Mouse (Mus musculus): ENCODE data around the gene Rnf207.
A peak's percentile ranks its signal among the peaks of the same experiment; 100 is the strongest.

Rnf207 gene

DNA sequence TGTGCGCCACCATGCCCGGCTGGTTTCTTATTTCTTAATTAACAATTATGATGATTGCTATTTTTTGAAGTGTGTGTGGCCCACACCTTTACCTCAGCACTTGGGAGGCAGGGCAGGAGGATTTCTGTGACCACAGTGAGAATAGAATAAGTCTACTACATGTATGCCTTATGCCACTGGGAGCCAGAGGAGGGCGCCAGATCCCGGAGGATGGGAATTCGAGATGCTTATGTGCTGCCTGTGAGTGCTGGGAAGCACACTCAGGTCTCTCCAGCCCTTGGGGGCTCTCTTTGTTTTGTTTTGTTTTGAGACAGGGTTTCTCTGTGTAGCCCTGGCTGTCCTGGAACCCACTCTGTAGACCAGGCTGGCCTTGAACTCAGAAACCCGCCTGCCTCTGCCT, 9.9 kb upstream of the Rnf207 start:
- DNase-seq (ENCODE audit: low spot score) = peak; percentile 65

DNA sequence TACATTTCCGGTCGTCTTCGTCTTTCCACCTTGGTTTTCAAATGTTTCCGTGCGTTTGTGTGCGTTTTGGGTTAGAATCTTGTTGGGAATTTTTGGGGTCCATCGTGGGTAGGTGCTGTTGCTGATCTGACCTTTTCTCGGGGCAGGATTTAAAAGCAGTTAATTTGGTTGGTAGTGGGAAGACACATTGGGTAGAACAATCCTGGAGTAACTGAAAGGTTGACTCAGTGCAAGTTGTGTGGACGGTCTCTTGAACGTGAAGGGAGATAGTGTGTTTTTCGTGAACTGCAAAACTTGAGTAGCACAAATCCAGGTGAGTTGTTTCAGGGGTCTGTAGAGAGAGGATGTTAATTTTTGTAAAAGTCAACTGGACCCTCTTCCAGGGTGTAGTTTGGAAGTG, 7.8 kb upstream of the Rnf207 start:
- DNase-seq (ENCODE audit: low spot score) = no peak

DNA sequence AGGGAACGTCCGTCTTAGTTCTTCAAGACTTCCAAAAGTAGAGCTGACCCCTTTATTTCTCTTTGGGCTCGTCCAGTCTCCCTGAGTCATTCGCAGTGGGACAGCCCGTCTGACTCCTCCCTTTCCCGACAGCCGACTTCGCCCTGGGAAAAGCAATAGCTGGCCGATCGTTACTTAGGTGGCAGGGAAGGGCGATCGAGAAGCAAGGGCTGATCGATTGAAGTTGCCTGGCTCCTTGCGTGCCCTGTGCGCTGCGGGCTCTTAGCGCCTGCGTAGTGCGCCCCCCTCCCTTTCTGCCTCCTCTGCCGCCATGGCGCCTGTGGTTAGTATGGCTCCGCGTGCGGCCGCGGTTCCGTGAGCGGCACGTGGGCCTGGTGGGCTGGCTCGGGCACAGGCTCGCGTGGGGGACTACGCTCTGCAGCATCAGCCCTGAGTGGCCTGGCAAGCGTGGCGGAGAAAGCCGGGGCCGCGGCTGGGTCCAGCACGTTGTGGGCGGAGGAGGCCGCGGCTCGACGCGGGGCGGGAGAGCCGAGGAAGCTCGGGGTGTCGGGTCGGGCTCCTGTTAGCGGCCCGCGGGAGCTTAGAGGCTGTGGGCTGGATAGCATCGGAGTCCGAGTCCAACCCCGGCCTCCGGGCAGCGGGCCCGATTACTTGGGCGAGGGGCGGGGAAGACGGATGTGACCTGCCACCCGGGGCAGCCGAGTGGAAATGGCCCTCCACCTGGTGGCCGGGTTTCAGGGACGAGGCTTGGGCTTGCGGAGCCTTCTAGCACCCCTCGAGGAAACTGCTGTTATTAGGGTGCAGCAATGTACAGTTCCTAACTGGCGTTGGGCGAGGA, 7.0 kb upstream of the Rnf207 start, which contains the start of gene Rpl22:
TSS of gene Rpl22 (plus strand) at position 169 of the 838 bp plus-strand sequence.
- DNase-seq (ENCODE audit: low spot score) = peak; percentile 99

DNA sequence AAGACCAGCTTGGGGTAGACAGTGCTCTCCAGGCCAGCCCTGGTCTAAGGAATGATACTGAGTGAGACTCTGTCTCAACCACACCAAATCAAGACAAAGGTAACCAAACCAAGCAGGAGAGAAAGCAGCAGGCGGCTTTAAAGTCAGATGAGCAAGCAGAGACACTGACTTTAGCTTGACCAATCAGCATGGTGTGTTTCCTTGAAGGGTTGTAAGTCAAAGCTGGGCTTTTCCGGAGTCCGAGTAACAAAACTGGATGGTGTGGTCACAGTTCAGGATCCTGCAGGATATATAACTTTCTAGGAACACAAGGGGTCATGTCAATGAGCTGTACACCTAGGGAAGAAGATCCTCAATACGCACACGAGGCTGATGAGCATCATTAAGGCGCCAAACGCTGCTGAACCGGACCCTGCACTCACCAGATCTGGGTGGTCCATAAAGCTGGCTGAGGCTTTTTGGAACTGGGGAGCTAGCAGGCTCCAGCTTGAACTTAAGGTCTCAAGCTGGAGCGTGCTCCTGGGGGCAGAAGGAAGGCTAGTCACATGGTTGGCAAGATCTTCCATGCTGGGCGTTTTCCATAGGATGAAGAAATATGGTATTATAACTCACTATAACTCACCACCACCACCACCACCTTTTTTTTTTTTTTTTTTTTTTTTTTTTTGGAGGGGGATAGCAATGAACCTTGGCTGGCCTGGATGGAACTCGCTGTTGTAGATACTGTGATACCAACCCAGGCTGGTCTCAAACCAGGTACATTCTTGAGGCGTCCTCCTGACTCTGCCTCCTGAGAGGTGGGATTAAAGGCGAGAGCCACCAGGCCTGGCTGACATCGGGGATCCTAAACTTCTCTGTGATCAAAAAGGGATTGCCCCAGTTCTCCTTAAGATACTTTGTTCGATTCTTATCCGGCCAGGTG, 6.1 kb upstream of the Rnf207 start:
- no peak for DNase-seq (ENCODE audit: low spot score)

DNA sequence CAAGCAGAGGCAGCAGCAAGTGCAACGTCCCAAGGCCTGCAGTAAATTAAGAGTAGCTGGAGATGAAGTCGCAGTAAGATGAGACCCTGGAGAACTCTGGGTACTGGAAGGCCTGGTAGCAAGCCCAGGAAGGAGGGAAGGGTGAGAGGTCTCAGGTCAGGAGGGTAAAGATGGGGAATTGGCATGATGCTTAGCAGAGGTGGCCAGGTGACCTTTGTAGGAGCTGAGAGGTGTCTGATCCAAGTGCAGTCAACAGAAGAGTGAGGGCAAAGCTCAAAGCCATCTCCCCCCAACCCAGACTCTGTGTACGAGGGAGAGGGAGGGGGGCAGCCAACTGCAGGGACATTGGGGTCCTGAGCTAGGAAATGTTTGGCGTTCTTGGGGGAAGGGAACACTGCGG, 2.7 kb upstream of the Rnf207 start:
- DNase-seq (ENCODE audit: low spot score) = no peak

DNA sequence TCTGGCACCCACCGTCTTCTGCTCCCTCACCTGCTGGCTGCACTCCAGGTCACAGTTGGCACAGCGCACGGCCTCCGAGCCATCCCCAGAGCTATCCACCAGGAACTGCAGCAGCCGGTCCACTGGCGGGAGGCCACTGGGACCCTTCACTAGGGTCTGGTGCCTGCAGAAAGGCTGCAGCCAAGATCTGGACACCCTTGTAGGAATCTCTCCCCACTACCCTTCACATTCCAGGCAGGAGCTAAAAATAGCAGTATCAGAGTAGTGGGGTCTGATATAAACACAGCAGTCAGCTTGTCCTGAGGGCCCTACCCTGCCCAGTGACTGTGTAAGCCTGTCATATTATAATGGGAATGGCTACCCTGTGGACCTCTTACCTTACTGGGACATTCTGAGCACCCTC, 1.2 kb downstream of the Rnf207 start:
- DNase-seq (ENCODE audit: low spot score) = no peak

DNA sequence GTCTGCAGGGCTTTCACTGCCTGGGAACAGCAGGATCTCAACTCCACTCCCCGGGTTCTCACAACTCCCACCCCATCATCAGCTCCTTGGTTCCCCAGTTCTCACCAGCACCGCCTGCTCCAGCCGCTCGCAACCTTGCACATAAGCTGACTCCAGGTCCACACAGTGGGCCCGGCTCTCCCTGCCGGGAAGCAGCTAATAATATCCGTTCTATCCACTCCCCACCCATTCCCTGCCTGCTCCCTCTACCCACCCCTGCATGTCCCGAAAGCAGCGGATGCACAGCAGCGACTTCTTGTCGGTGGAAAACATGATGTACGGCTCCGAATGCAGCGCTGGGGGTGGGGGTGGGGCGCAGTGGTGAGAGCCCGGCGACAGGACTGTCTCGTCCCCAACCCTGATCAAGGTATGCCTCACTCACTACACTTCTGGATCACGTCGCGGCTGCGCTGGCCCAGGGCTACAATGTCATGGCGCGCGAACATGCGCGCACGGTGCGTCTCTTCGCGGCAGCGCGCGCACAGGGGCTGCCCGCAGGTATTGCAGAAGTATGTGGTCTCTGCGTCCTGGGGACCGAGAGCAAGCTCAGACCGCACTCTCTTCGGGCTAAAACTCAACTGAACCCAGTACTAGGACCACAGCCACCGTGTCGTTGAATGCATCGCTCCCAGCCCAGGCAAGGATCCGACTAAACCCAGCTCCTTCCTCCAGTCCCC, 3.1 kb downstream of the Rnf207 start:
- DNase-seq (ENCODE audit: low spot score) = no peak

DNA sequence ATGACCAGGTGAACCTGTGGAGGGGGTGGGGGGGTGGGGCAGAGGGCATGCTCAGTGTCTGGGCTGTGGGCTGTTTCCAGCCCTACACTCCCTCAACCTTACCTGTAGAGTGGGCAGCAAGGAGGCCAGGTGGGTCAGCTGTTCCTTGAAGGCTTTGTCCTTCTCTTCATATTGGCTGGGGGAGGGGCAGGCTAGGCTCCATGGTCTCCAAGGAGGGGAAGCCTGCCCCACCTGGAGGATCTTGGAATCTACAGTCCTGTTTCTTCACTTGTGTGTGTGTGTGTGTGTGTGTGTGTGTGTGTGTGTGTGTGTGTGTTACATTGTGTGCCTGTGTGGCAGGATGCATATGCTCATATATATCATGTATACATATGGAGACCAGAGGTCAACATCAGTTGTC, 4.9 kb downstream of the Rnf207 start:
- DNase-seq (ENCODE audit: low spot score) = peak; percentile 55

DNA sequence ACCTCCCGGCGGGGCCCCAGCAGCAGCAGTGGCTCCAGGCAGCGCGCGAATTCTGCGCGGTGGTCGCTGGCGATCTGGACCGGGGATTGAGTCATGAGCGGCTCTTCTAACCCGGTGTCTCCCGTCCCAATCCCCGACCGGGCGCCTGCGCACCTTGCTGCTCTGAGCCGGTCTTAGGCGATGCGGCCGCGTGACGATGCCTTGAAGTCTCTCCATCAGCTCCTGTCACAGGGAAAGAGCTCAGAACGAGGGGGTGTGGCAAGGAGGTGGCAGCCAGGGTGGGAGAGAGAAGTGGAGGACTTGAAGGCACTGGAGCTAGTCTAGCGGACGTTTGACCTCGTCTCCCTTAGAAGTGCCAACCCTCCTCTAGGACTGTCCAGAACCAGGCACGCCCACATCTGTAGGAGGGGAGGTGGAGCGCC, 5.6 kb downstream of the Rnf207 start:
- DNase-seq (ENCODE audit: low spot score) = peak; percentile 64

DNA sequence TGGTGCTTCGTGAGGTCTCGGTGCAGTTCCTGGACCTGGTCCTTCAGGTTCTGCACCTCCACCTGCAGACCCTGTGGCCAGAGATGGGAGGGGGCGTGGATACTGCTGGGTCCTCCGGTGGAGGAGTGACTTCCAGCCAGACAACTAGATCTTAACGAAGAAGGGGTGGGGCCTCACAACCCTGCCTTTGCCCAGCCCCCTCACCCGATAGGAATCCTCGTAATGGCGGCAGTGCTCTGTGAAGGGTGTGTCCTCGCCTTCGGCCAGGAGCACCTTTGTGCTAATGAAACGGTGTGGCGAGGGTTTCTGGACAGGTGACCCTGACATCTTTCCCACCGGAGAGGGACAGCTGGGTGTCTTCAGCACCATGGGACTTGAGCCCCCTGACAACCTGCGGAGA, 6.6 kb downstream of the Rnf207 start:
- peak; percentile 45 for DNase-seq (ENCODE audit: low spot score)

DNA sequence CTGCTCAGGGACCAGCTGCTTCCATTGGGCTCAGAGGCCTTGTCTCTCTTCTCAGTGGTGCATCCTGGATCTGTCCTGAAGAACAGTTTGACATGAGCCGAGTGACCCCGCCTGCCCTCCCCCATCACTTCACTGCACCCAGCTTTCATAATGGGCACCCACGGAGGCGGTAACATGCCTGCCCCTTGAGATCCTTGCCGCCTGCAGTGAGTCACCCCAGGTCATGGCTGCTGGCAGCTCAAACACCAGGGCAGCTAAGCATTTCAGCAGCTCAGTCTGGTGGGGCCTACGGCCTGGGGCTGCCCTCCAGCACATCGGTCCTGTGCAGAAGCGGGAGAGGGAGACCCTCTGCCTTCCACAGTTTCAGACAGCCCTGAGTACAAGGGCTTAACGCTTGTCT, 11.3 kb downstream of the Rnf207 start:
- no peak for DNase-seq (ENCODE audit: low spot score)

DNA sequence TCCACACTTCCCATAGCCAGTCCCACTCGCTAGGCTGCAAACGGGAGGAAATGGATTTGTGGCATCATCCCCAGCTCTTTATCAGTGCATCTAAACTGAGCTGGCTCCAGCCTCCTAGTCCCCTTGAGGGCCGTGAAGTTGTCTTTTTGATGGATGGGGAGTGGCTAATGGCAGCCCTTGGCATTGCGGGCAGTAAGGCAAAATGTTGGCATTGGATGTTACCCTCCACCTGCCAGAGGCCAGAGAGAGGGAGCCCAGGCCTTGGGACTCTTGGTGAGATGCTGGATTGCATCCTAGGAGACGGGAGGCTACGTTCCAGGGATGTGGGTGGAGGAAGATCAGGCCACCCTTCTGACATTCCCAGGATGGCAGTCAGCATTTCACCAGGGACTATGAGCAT, 12.8 kb downstream of the Rnf207 start:
- DNase-seq (ENCODE audit: low spot score) = no peak

DNA sequence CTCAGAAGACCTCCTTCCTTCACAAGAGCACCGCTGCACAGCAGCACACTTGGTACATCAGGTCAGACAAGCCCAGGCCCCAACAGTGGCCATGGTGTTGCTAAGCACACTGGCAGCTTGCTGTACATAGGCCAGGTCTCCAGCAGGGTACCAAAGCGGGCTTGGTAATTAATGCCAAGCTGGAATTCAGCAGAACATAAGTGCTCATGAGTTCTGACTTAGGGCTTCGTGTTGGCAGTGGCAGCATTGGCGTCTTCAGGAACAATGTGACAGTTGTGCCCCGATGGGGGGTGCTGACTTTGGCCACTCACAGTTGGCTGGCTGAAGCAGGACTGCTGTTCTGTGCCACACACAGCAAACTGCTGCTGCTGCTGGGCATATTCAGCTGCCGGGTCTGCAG, 14.1 kb downstream of the Rnf207 start:
- DNase-seq (ENCODE audit: low spot score) = no peak

DNA sequence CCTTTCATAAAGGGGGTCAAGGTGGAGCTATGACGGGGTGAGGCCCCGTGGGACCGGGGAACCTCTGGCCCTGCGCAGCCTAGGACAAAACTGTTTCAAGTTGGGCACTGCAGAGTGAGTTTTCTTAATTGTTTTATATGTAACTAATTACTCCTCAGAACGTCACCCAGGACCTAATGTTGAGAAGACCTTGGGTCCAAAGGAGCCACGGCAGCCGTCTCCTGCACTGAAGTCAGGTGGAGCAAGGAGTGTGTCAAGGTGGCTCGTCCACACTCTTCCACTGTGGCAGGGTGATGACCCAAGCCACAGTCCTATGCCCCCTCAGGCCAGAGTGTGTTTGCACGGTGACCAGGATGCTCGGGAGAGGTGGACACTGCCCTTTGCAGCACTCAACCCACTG, 15.6 kb downstream of the Rnf207 start:
- no peak for DNase-seq (ENCODE audit: low spot score)

DNA sequence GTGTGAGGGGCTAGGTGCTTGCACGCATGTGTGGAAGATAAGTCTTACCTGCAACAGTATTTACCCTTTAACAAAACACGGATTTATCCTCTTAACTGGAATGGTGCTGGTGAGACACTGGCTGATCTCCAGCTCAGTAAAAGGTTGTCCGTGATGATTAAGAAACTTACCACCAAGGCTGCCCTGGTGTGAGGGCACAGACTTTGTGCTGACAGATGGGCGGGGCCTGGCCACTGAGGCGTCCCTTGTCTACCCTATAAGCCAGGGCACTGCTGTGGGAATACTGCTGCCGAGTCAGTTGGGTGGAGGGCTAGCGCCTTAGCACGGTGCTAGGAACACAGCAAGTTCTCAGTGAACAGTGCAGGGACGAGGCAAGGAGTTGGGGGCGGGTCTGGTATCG, 16.8 kb downstream of the Rnf207 start:
- DNase-seq (ENCODE audit: low spot score) = no peak

DNA sequence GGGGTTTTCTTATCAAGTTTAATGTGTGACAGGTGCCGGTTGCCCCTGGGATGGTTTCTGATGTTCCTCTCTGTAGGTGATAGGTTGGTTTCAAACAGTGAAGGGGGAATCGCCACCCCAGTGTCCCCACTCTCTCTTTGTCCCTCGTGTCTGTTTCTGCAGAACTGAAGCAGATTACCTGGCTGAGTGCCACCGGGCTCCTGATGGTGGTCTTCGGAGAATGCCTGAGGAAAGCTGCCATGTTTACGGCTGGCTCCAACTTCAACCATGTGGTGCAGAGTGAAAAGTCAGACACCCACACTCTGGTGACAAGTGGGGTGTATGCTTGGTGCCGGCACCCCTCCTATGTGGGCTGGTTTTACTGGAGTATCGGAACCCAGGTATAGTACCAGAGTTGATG, 18.4 kb downstream of the Rnf207 start:
- no peak for DNase-seq (ENCODE audit: low spot score)

DNA sequence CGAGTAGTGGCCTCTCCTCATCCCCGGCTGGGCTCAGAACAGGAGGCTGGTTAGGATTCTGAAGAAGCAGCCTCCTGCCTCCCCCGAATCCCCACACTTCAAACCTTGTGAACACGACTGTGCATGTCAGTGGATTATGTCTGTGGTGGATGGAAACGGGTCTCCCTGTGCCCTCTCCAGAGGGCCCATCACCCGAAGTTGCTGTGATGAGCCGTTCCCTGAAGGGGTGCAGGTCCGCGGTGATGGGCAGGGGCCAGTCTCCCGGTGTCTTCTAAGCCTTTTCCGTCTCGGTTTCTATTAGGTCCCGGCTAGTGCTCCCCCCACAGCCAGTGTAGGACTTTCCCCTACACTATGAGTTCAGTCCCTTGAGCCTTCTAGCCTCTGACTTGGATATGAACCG, 20.0 kb downstream of the Rnf207 start:
- DNase-seq (ENCODE audit: low spot score) = no peak

DNA sequence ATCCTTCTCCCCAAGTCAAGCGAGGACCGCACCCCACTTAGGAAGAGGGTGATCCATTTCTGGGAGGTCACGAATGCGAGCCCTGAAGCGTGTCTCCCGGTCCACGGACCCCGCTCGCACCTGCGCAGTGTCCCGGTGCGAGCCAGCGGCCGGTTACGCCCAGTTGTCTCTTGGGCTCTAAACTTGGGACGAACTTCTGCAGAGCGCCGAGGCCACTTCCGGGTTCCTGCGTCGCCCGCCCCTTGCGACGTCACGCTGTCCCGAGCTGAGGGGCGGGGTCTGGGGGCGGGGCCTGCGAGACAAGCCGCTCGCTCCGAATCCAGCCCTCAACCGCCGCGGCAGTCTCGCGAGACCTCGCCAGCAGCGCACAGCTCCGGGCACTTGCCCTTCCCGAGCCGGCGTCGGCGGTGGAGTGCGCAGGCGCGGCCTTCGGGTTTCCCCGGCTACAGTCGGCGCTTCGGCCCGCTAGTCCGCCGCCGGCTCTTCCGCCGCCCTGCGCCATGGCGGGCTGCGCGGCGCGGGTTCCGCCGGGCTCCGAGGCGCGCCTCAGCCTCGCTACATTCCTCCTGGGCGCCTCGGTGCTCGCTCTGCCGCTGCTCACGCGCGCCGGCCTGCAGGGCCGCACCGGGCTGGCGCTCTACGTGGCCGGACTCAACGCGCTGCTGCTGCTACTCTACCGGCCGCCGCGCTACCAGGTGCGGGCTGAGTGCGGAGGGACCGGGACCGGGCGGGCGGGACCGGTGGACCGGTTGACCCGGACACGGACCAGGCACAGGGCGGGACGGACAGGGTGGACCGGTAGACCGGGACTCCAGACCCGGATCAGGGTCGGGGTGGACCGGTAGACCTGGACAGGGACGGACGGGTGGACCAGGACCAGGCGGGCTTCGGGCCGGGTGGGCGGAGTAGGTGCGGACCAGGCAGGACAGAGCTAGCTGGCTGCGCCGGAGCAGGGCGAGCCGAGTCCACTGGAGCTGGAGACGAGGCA, 21.6 kb downstream of the Rnf207 start, which contains the start of gene Icmt:
TSS of gene Icmt (plus strand) at position 354 of the 988 bp plus-strand sequence.
- peak; percentile 97 for DNase-seq (ENCODE audit: low spot score)

DNA sequence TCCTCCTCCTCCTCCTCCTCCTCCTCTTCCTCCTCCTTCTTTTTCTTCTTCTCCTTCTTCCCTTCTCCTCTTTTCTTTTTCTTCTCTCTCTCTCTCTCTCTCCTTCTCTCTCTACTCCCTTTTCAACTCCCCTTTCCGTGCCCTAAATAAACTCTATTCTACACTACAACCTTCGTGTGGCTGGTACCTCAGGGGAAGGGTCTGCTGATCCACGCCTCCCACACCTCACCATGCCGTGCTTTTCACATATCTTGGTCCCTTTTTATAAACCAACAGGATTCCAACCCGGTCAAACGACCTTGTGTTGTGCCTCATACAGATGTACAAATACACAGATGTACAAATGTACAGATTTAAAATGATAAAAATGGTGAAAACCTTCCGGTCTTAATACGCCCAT, 22.4 kb downstream of the Rnf207 start:
- no peak for DNase-seq (ENCODE audit: low spot score)

DNA sequence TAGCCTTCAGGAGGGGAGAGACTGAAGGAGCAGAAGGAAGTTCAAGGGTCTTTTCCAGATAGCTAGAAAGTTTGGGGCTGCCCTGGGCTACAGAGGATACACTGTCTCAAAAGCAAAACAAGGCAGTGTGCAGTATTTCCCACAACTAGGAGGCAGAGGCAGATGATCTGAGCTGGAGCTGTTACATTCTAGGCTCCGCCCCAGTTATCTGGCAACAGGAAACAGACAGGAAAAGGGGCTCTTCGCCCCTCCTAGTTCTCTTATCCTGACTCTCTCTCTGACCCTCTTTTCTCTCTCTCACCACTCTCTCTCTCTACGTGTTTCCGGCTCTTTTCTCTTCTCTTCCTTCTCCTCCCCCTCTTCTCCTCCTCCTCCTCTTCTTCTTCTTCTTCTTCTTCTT, 22.9 kb downstream of the Rnf207 start:
- DNase-seq (ENCODE audit: low spot score) = no peak

All from embryo, embryonic 10 days (tissue).